Mouse (Mus musculus) mature B cell (primary cell): ENCODE data around the gene Gm13023.
"Not testable (repeated sequence)": the region's sequence is repeated elsewhere in the genome, so short reads cannot be mapped to it uniquely, and the experiment has no call there.

Experiments used
- in situ Hi-C: fragments of 300-500 bp; cut with MboI; formaldehyde crosslinking; loops from 2 replicates; pipeline ENCODE4 v1.14.3; 2019

Gm13023 gene

GRCm38 (mm10) chr4:143789052-143789451 lies at the start of gene Gm13023:
Gene Gm13023 (plus strand): TSS chr4:143789352.
- in situ Hi-C loops, result not testable (repeated sequence)

- in situ Hi-C loops, result no loop called here
These were observed 26.8 kb downstream of the Gm13023 start, which contains the start of gene Gm13084 for GRCm38 (mm10) chr4:143815993-143816392. Gene Gm13084 (minus strand): TSS chr4:143816093.
